Mouse (Mus musculus): ENCODE results near the gene Tmem217. TPM values are rescaled to one million over a fixed set of nuclear protein-coding genes. Genes with fewer than 3 reads are reported as not detected.
"Not testable (repeated sequence)": the region's sequence is repeated elsewhere in the genome, so short reads cannot be mapped to it uniquely, and the experiment has no call there.

The Tmem217 gene
- total RNA-seq, 4 experiments from 2014 or later, result not detected

DNA sequence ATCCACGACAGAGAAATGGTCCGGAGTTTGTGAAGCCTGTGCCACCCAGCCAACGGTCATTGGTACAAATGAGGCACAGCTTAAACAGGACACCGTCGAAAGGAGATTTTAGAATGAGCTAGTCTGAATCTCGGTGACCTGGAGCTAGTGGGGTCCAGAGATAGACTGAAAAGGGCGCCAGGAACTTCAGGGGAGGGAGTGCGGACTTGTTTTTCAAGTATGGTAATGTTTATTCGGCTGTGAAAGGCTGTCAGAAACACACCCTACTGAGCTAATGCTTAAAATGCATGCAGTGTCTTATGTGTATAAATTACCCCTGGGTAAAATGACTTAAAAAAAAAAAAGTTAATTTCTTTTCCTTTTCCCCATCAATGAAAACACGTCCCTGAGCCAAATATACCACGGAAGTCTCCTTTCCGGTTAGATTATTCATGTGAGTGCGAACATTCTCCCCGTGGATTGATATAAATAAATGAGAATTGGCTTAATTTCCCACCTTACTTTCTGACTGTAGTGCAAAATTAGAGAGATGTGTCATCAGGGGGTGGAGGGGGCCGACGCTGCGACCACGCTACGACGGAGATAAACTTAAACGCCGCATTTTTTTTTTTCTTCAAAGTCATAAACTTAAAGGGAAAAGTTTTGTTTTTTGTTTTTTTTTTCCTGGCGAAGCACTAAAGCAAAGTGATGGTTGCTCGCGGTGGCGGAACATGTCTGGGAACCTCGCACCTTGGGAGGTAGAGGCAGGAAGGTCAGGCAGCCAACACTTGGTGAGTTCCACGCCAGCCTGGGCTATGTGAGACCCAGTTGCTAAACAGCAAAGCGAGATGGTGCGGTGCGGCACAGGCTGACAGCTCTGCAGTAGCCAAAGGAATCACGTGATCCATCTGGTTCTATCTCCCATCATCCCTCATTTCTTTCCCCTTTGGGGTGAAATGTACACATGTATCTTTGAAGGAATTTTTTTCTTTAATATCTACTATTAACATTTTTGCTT, 49.2 kb downstream of the Tmem217 start:
- no peak for DNase-seq (ENCODE audit: low spot score)

- no peak for DNase-seq (ENCODE audit: low spot score)
Measured at GRCm38 (mm10) chr17:29502005-29502668, 50.0 kb downstream of the Tmem217 start.

- no peak for DNase-seq (ENCODE audit: low spot score)
Measured at GRCm38 (mm10) chr17:29500802-29501469, 51.2 kb downstream of the Tmem217 start.

DNA sequence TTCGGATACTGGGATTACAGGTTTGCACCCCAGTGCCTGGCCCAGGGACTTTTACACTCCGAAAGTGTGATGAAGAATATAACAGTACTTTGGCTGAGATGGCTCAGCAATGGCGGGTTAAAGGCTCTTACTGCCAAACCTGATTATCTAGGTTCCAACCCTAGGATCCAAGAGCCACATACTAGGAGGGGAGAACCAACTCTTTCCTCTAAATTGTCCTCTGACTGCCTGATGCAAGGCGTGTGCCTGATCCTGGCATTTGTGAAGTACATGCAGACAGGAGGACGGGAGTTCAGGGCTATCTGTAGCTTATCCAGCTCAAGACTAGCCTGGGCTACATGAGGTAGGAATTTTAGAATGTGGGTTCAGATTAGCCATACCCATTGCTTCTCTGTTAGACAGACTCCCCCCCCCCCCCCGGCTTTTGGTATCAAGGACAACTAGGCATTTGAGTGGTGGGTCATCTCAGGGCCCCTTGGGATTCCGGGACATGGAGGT, 51.9 kb downstream of the Tmem217 start:
- DNase-seq (ENCODE audit: low spot score), result no peak

- no peak for DNase-seq (ENCODE audit: low spot score)
Measured at GRCm38 (mm10) chr17:29499511-29499910, 52.7 kb downstream of the Tmem217 start.

DNA sequence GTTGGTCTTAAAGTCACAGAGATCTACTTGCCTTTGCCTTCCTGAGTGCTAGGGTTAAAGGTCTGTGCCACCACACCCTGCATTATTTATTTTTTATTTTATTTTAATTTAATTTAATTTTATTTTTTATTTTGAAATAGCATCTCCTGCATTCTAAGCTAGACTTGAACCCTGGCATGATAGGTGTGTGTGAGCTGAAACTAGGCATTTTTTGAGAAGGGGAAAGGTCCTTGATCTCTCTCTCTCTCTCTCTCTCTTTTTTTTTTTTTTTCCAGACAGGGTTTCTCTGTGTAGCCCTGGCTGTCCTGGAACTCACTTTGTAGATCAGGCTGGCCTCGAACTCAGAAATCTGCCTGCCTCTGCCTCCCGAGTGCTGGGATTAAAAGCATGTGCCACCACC, 53.2 kb downstream of the Tmem217 start:
- DNase-seq (ENCODE audit: low spot score), result not testable (repeated sequence)

DNA sequence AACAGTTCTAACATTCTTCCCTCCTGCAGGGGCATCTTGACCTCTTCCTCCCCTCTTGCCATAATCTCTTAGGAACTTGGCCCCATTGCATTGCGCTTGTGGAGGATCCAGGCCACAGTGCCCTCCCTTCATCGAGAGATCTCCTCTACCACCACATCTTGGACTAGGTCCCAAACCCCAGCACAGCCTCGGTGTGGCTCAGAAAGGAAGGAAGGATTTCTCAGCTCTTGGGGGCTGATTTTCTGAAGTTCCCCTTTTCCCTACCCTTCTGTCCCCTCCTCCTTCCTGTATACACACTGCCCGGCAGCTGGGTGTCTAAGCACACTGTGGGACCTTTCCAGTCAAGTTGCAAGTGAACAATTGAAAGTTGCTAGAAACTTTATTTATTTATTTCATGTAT, 54.2 kb downstream of the Tmem217 start:
- DNase-seq (ENCODE audit: low spot score), result peak; percentile 45

DNA sequence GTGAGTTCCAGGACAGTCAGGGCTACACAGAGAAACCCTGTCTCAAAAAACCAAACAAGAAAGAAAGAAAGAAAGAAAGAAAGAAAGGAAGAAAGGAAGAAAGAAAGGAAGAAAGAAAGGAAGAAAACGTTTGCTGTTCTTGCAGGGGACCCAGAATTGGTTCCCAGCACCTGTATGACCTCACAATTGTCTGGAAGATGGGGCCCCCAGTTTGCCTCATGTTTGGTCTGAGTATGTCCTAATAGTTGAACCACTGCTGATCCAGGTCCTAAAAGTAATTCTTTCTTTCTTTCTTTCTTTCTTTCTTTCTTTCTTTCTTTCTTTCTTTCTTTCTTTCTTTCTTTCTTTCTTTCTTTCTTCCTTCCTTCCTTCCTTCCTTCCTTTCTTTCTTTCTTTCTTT, 54.7 kb downstream of the Tmem217 start:
- not testable (repeated sequence) for DNase-seq (ENCODE audit: low spot score)

GRCm38 (mm10) chr17:29497071-29497354, 55.2 kb downstream of the Tmem217 start:
- no peak for DNase-seq (ENCODE audit: low spot score)

DNA sequence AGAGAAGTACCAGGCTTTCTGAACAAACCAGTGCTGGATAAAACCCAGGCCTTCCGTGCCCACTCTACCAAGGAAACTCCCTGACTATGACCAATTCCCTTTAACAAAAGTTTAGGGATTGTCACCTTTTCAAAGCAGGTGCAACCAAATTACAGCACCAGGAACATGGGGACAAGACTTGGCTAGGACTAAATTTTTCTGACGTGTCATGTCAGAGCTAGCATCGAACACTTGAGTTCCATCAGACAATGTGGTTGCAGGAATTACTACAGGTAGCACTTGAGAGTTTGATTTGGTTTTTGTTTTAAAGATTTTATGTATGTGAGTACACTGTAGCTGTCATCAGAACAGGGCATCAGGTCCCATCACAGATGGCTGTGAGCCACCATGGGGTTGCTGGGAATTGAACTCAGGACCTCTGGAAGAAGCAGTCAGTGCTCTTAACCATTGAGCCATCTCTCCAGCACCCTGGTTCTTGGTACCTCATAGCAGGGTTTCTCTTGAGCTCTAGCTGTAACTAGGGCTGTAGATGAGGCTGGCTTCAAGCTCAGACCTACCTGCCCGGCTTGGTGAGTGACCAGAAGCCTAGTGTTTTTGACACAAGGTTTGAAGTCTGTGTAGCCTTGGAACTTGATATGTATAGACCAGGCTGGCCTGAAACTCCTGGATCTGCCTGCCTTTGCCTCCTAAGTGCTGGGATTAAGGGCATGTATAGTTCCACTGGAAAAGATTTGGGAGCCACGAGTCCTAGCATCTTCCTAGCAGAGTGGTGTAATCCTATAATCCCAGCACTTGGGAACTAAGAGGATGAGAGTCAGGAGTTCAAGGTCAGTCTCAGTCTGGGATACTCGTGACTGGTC, 55.7 kb downstream of the Tmem217 start:
- no peak for DNase-seq (ENCODE audit: low spot score)

- no peak for DNase-seq (ENCODE audit: low spot score)
Measured at GRCm38 (mm10) chr17:29494732-29495076, 57.5 kb downstream of the Tmem217 start.

DNA sequence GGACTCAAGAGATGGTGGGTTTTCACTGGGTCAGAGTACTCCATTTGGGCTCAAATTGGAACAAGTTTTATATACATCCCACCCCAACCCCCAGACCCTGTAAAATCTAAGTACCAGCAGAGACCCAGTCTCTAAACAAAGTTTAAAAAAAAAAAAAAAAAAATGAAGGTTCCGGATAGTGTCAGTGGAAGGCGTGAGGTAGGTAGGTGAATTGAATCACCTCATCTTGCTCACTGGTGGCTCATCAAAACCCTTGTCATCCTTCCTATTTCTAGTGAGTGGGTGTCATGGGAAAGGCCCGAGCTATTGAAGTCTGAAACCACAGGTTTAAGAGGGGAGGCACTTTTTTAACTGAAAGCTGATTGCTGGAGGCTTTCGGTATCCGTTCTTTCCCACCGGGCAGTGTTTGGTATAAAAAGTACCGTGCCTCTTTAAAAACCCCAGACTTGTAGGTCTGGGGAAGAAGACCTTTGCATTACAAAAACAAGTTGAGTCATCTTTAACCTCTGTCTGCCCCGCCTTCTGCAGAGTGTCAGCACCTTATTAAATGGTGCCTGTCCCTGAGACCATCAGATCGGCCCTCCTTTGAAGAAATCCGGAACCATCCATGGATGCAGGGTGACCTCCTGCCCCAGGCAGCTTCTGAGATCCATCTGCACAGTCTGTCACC, 58.0 kb downstream of the Tmem217 start:
- DNase-seq (ENCODE audit: low spot score), result no peak

DNA sequence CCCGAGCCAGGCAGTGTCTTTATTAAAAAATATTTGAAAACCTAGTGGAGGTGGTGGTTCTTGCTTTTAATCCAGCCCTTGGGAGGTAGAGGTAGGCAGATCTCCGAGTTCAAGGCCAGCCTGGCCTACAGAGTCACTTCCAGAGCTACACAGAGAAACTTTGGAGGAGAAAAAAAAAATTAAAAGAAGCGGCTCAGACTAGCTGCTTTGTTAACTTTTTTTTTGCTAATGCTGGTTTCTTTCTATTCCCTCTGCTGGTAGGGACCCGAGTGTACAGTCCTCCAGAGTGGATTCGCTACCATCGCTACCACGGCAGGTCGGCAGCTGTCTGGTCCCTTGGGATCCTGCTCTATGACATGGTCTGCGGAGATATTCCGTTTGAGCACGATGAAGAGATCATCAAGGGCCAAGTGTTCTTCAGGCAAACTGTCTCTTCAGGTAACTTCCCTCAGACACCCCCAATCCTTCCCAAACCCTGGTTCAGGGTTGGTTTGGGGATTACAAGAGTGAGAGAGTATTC, 58.7 kb downstream of the Tmem217 start:
- DNase-seq (ENCODE audit: low spot score), result no peak

- peak; percentile 74 for DNase-seq (ENCODE audit: low spot score)
Measured at GRCm38 (mm10) chr17:29492269-29493191, 59.7 kb downstream of the Tmem217 start.

GRCm38 (mm10) chr17:29491591-29492268, 60.5 kb downstream of the Tmem217 start:
- peak; percentile 58 for DNase-seq (ENCODE audit: low spot score)

DNA sequence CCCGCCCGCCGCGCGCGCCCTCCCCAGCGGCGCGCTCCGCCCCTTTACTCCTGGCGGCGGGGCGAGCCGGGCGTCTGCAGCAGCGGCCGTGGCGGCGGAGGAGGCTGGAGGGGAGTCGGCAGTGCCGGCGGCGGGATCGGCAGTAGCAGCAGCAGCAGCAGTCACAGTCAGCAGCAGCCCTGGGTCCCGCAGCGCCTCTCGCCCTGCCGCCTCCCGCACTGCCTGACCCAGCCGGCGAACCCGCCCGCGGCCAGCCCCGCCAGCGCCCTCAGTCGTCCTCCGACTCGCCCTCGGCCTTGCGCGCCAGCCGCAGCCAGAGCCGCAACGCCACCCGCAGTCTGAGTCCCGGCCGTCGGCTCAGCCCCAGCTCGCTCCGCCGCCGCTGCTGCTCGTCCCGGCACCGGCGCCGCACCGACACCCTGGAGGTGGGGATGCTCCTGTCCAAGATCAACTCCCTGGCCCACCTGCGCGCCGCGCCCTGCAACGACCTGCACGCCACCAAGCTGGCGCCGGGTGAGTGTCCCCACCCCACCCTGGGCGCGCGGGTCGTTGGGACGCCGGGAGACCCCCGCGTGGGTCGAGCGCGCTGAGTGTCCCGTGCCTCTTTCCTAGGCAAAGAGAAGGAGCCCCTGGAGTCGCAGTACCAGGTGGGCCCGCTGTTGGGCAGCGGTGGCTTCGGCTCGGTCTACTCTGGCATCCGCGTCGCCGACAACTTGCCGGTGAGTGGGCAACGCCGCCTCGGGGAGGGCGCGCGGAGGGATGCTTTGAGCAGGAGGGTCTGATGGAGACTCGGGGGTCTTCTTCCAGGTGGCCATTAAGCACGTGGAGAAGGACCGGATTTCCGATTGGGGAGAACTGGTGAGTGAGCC, 61.2 kb downstream of the Tmem217 start, which contains the start of gene Pim1:
Gene Pim1 (plus strand): TSS at position 41 of the 869 bp plus-strand sequence.
- peak; percentile 82 for DNase-seq (ENCODE audit: low spot score)

- DNase-seq (ENCODE audit: low spot score), result peak; percentile 94
Measured at GRCm38 (mm10) chr17:29489971-29490712, 62.0 kb downstream of the Tmem217 start.
